Mouse (Mus musculus) embryonic stem cell, embryonic (primary cell): Measurements from ENCODE around the gene Lnx1.

Experiments used
- CTCF ChIA-PET, 4 experiments: fragments of 300-600 bp in 2 of 4; fragments of 350-600 bp in 2 of 4; sonication (Branson Sonifier 250); formaldehyde crosslinking; loops; one replicate each; lab custom pipeline; 2022; ENCODE audit warnings: inconsistent platforms in 2 of 4; lab: Charles Lee
- POLR2A ChIA-PET, 4 experiments: fragments of 300-600 bp in 2 of 4; fragments of 350-600 bp in 2 of 4; sonication (Branson Sonifier 250); formaldehyde crosslinking; loops; one replicate each; lab custom pipeline; 2022; ENCODE audit warnings: antibody characterized with exemption in 4 of 4, inconsistent platforms in 1 of 4; lab: Charles Lee

Gene Lnx1

GRCm38 (mm10) chr5:74702766-74703165 is at the start of gene Lnx1:
TSS of gene Lnx1 (minus strand) at chr5:74702912.
- POLR2A ChIA-PET: interaction anchor here in 1 of 4 experiments (1.7 kb wide), 1 partner anchor 14 kb away, joined by 5 read pairs; no protein-coding TSS in a partner anchor
- CTCF ChIA-PET: interaction anchor here in 2 of 4 experiments (0.6 to 1.7 kb wide), 2 partner anchors 270 to 453 kb away, joined by 3 to 6 read pairs; no protein-coding TSS in a partner anchor

GRCm38 (mm10) chr5:74750501-74750900 is 47.8 kb upstream of the Lnx1 start:
- ChIA-PET CTCF (interaction anchor here in 1 of 4 experiments (1.3 kb wide), 1 partner anchor 110 kb away, joined by 3 read pairs; no protein-coding TSS in a partner anchor), POLR2A (interaction anchor here in 2 of 4 experiments (0.7 to 1.6 kb wide), 2 partner anchors 12 to 263 kb away, joined by 3 to 4 read pairs; no protein-coding TSS in a partner anchor)

GRCm38 (mm10) chr5:74747476-74747875 is 44.8 kb upstream of the Lnx1 start:
- CTCF ChIA-PET: interaction anchor here in 1 of 4 experiments (0.7 to 1.4 kb wide), 2 partner anchors 9 to 186 kb away, joined by 3 to 4 read pairs; no protein-coding TSS in a partner anchor
- POLR2A ChIA-PET: interaction anchor here in 1 of 4 experiments (1.2 kb wide), 1 partner anchor 11 kb away, joined by 3 read pairs; no protein-coding TSS in a partner anchor

GRCm38 (mm10) chr5:74740951-74741350 is 38.2 kb upstream of the Lnx1 start:
- ChIA-PET CTCF (no interaction called here), POLR2A (interaction anchor here in 1 of 4 experiments (1.0 kb wide), 1 partner anchor 123 kb away, joined by 3 read pairs; no protein-coding TSS in a partner anchor)

GRCm38 (mm10) chr5:74739435-74739834 is 36.7 kb upstream of the Lnx1 start:
- POLR2A ChIA-PET: no interaction called here
- CTCF ChIA-PET: no interaction called here

GRCm38 (mm10) chr5:74738312-74738711 is 35.6 kb upstream of the Lnx1 start:
- ChIA-PET CTCF (interaction anchor here in 3 of 4 experiments (0.8 to 1.7 kb wide), 12 partner anchors 9 to 418 kb away, joined by 3 to 11 read pairs (median 4); no protein-coding TSS in a partner anchor), POLR2A (interaction anchor here (0.6 to 1.5 kb wide), 9 partner anchors 12 to 910 kb away, joined by 3 to 11 read pairs (median 4); no protein-coding TSS in a partner anchor)

GRCm38 (mm10) chr5:74733885-74734558 is 31.3 kb upstream of the Lnx1 start:
- CTCF ChIA-PET: no interaction called here
- POLR2A ChIA-PET: no interaction called here

- ChIA-PET CTCF (interaction anchor here in 1 of 4 experiments (0.5 kb wide), 1 partner anchor 38 kb away, joined by 3 read pairs; no protein-coding TSS in a partner anchor), POLR2A (interaction anchor here in 1 of 4 experiments (0.6 kb wide), 1 partner anchor 29 kb away, joined by 3 read pairs; no protein-coding TSS in a partner anchor)
Observed at GRCm38 (mm10) chr5:74732613-74733012, 29.9 kb upstream of the Lnx1 start.

- POLR2A ChIA-PET: no interaction called here
- CTCF ChIA-PET: interaction anchor here in 1 of 4 experiments (0.6 kb wide), 1 partner anchor 194 kb away, joined by 6 read pairs; no protein-coding TSS in a partner anchor
Observed at GRCm38 (mm10) chr5:74730601-74731000, 27.9 kb upstream of the Lnx1 start.

GRCm38 (mm10) chr5:74729567-74729966 is 26.9 kb upstream of the Lnx1 start:
- POLR2A ChIA-PET: no interaction called here
- CTCF ChIA-PET: no interaction called here

- CTCF ChIA-PET: no interaction called here
- POLR2A ChIA-PET: no interaction called here
Observed at GRCm38 (mm10) chr5:74728186-74728585, 25.5 kb upstream of the Lnx1 start.

- ChIA-PET POLR2A (no interaction called here), CTCF (interaction anchor here in 1 of 4 experiments (0.6 kb wide), 1 partner anchor 786 kb away, joined by 7 read pairs; no protein-coding TSS in a partner anchor)
Observed at GRCm38 (mm10) chr5:74727319-74727718, 24.6 kb upstream of the Lnx1 start.

GRCm38 (mm10) chr5:74725541-74725940 is 22.8 kb upstream of the Lnx1 start:
- POLR2A ChIA-PET: interaction anchor here in 2 of 4 experiments (0.5 to 2.0 kb wide), 4 partner anchors 10 to 425 kb away, joined by 3 to 7 read pairs (median 3); no protein-coding TSS in a partner anchor
- CTCF ChIA-PET: interaction anchor here in 2 of 4 experiments (0.6 to 2.0 kb wide), 2 partner anchors 13 to 853 kb away, joined by 5 to 11 read pairs; no protein-coding TSS in a partner anchor

- ChIA-PET POLR2A (no interaction called here), CTCF (interaction anchor here in 1 of 4 experiments (1.1 kb wide), 1 partner anchor 209 kb away, joined by 3 read pairs; no protein-coding TSS in a partner anchor)
Observed at GRCm38 (mm10) chr5:74721816-74722215, 19.1 kb upstream of the Lnx1 start.

GRCm38 (mm10) chr5:74720661-74721060 is 17.9 kb upstream of the Lnx1 start:
- POLR2A ChIA-PET: no interaction called here
- CTCF ChIA-PET: no interaction called here

GRCm38 (mm10) chr5:74716165-74716564 is 13.5 kb upstream of the Lnx1 start:
- ChIA-PET POLR2A (interaction anchor here in 1 of 4 experiments (1.0 to 1.1 kb wide), 2 partner anchors 9 to 12 kb away, joined by 3 to 5 read pairs; no protein-coding TSS in a partner anchor), CTCF (no interaction called here)

- CTCF ChIA-PET: no interaction called here
- POLR2A ChIA-PET: no interaction called here
Observed at GRCm38 (mm10) chr5:74712811-74713210, 10.1 kb upstream of the Lnx1 start.

- CTCF ChIA-PET: no interaction called here
- POLR2A ChIA-PET: no interaction called here
Observed at GRCm38 (mm10) chr5:74711988-74712387, 9.3 kb upstream of the Lnx1 start.

GRCm38 (mm10) chr5:74711056-74711455 is 8.3 kb upstream of the Lnx1 start:
- ChIA-PET POLR2A (no interaction called here), CTCF (interaction anchor here in 1 of 4 experiments (0.6 kb wide), 1 partner anchor 83 kb away, joined by 6 read pairs; no protein-coding TSS in a partner anchor)
